Mouse (Mus musculus) heart, postnatal 14 days (tissue): Measurements from ENCODE around the gene Taf4. TPM values are rescaled to one million over a fixed set of nuclear protein-coding genes. Genes with fewer than 3 reads are reported as not detected.
A peak's percentile ranks its signal among the peaks of the same experiment; 100 is the strongest.

Source experiments
- DNase-seq, 2 experiments: peaks; one replicate each; pipeline ENCODE4 v3.0.0; 2021 to 2022
- intact Hi-C: fragments of 180-260 bp; cut with DNase I; formaldehyde crosslinking; loops from one replicate; pipeline ENCODE4 v1.15.1; 2025
- total RNA-seq, 2 experiments: library from RNA; stranded (reverse); gene quantifications; 2 replicates each; pipeline ENCODE4 v1.2.3; 2021

Taf4 gene
- total RNA-seq, 2 experiments from 2014 or later: 15.8 to 19.0 TPM

GRCm38 (mm10) chr2:179986437-179987022, 10.1 kb upstream of the Taf4 start:
- intact Hi-C loops: no loop called here
- no peak for DNase-seq

- intact Hi-C loops: no loop called here
- no peak for DNase-seq
Measured at GRCm38 (mm10) chr2:179985695-179986094, 9.2 kb upstream of the Taf4 start.

GRCm38 (mm10) chr2:179984830-179985229, 8.4 kb upstream of the Taf4 start:
- DNase-seq: no peak
- intact Hi-C loops: no loop called here

- DNase-seq: no peak
- intact Hi-C loops: no loop called here
Measured at GRCm38 (mm10) chr2:179982715-179983114, 6.3 kb upstream of the Taf4 start.

GRCm38 (mm10) chr2:179980616-179981015, 4.2 kb upstream of the Taf4 start:
- no peak for DNase-seq
- intact Hi-C loops: loop anchor here (2.0 kb wide), 1 partner anchor 64 kb away; no protein-coding TSS in a partner anchor

- DNase-seq: peak in 1 of 2 experiments; percentile 52
- intact Hi-C loops: loop anchor here (2.0 kb wide), 1 partner anchor 63 kb away; no protein-coding TSS in a partner anchor
Measured at GRCm38 (mm10) chr2:179979836-179980235, 3.4 kb upstream of the Taf4 start.

- no peak for DNase-seq
- intact Hi-C loops: no loop called here
Measured at GRCm38 (mm10) chr2:179978250-179978649, 1.8 kb upstream of the Taf4 start.

- intact Hi-C loops: loop anchor here (1.0 to 2.0 kb wide), 2 partner anchors 47 to 65 kb away; partner anchors contain the start of genes Lsm14b, Psma7 and Ss18l1
- no peak for DNase-seq
Measured at GRCm38 (mm10) chr2:179977344-179978025, 1.0 kb upstream of the Taf4 start.

GRCm38 (mm10) chr2:179976295-179976627, 185 bp downstream of the Taf4 start:
- intact Hi-C loops: loop anchor here (2.0 kb wide), 1 partner anchor 67 kb away; the partner anchor contains the start of genes Psma7 and Ss18l1
- DNase-seq: no peak

- DNase-seq: peak in 1 of 2 experiments; percentile 53
- intact Hi-C loops: loop anchor here (2.0 kb wide), 1 partner anchor 67 kb away; the partner anchor contains the start of genes Psma7 and Ss18l1
Measured at GRCm38 (mm10) chr2:179975851-179976250, 595 bp downstream of the Taf4 start.

GRCm38 (mm10) chr2:179974651-179975471, 1.6 kb downstream of the Taf4 start:
- peak; percentile 36 to 56 for DNase-seq
- intact Hi-C loops: loop anchor here (5.0 kb wide), 2 partner anchors 58 to 197 kb away; partner anchors contain the start of gene Adrm1

- intact Hi-C loops: loop anchor here (5.0 kb wide), 2 partner anchors 57 to 198 kb away; partner anchors contain the start of gene Adrm1
- DNase-seq: peak; percentile 48 to 70
Measured at GRCm38 (mm10) chr2:179973871-179974628, 2.4 kb downstream of the Taf4 start.

- intact Hi-C loops: loop anchor here (5.0 kb wide), 2 partner anchors 55 to 200 kb away; partner anchors contain the start of gene Adrm1
- no peak for DNase-seq
Measured at GRCm38 (mm10) chr2:179972406-179972805, 4.0 kb downstream of the Taf4 start.

- DNase-seq: no peak
- intact Hi-C loops: loop anchor here (5.0 kb wide), 2 partner anchors 55 to 200 kb away; partner anchors contain the start of gene Adrm1
Measured at GRCm38 (mm10) chr2:179971891-179972290, 4.6 kb downstream of the Taf4 start.

- intact Hi-C loops: no loop called here
- no peak for DNase-seq
Measured at GRCm38 (mm10) chr2:179969137-179969536, 7.3 kb downstream of the Taf4 start.

GRCm38 (mm10) chr2:179967633-179968032, 8.8 kb downstream of the Taf4 start:
- intact Hi-C loops: no loop called here

GRCm38 (mm10) chr2:179961420-179961819, 15.0 kb downstream of the Taf4 start:
- intact Hi-C loops: no loop called here
- no peak for DNase-seq

More at GRCm38 (mm10) chr2:179967633-179968032, 8.8 kb downstream of the Taf4 start:
- DNase-seq: no peak

GRCm38 (mm10) chr2:179960327-179960726, 16.1 kb downstream of the Taf4 start:
- intact Hi-C loops: no loop called here
- no peak for DNase-seq

- intact Hi-C loops: no loop called here
- no peak for DNase-seq
Measured at GRCm38 (mm10) chr2:179959391-179959790, 17.1 kb downstream of the Taf4 start.
